Mouse (Mus musculus) cerebellum, adult 9-10 months (tissue): ENCODE measurements around the gene Tmem121.
"Not testable (repeated sequence)": the region's sequence is repeated elsewhere in the genome, so short reads cannot be mapped to it uniquely, and the experiment has no call there.

Experiments
- DNase-seq: peaks from one replicate; pipeline ENCODE4 v3.0.0; 2022

Tmem121 gene

DNA sequence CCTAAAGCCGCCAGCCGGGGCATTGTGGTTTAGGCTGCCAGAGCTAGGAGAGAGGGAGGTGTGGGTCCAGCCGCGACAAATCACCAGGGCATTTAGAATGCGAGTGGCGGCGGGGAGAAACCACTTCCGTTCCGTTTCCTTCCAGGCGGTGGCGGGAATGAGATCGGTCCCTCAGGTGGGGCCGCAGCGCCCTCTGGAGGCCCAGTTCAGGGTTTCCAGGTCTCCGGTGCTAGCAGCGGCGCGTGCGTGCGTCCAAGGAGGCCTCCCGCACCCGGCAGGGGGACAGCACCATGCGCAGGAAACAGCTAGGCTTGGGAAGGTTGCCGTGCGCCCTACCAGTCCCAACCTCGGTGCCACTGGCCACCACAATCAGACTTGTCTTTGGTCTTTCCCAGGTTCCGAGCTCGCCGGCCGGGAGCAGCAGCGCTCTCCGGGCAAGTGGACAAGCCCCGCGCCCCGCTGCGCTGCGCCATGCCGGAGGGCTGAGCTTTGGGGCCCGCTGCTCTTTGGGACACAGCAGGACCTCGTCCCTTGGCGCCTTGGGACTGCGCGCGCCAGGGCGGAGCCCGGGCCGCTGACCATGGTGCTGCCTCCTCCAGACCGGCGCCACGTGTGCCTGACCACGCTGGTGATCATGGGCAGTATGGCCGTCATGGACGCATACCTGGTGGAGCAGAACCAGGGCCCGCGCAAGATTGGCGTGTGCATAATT lies 2.0 kb downstream of the Tmem121 start:
- DNase-seq, result peak; percentile 92

DNA sequence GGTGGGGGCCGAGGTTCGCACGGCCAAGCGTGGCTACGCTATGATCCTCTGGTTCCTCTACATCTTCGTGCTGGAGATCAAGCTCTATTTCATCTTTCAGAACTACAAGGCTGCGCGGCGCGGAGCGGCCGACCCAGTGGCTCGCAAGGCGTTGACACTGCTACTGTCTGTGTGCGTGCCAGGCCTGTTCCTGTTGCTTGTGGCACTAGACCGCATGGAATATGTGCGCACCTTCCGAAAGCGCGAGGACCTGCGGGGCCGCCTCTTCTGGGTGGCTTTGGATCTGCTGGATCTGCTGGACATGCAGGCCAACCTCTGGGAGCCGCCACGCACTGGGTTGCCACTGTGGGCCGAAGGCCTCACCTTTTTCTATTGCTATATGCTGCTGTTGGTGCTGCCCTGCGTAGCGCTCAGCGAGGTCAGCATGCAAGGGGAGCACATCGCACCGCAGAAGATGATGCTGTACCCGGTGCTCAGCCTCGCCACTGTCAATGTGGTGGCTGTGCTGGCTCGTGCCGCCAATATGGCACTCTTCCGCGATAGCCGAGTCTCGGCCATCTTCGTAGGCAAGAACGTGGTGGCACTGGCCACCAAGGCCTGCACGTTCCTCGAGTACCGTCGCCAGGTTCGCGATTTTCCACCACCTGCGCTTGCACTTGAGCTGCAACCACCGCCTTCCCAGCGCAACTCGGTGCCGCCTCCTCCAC lies 2.8 kb downstream of the Tmem121 start:
- DNase-seq, result peak; percentile 58

DNA sequence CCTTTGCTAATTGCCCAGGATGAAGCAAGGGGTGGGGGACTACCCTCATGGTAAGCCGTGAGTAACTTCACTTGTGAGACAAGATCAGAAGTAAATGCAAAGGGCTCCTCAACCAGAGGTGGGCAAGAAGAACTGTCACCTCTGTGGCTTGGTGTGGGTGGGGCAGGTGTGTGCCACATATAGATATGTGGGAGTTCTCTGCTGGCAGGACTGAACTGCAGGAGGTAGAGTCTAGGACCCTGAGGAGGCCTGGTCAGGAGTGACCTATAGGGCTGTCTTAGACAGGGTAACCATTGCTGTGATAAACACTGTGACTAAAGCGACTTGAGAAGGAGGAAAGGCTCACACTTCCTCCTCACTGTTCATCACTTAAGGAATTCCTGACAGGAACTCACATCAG lies 7.7 kb downstream of the Tmem121 start:
- no peak for DNase-seq

DNA sequence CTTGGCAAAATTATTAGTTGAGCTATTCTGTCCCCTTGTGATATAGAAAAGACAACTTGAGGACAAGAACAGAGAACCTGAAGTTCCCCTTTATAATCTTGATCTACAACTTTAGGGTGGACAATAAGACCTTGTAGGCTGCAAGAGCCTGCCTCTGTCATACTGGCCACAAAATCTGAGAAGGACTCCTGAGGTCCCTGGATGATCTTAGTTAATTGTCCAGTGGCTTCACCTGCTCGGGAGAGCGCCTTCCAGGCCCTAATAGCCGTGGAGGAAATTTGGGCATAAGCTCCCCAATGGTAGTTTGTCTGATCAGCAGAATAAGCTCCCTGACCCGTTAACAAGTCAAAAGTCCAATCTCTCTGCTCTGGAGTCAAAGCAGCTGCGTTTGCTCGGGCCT lies 13.4 kb downstream of the Tmem121 start:
- DNase-seq, result not testable (repeated sequence)

DNA sequence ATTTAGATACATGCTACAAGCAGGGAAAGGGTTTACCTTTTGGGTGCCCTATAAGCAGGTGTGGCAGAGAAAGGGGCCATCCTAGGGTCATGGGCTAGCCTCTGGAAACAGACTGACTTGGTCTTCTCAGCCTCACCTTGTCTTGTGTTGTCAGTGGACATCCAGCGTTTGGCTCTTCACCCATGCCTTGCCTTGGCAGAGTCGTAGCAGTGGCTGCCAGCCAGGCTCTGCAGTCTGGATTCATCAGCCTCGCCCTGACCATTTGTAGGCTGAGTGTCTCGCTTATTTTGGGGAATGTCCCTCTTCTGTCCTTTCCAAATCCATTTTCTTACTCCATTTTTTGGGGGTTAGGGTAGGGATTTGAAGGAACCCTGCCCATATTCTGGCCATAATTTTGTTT lies 15.6 kb downstream of the Tmem121 start:
- DNase-seq, result no peak

DNA sequence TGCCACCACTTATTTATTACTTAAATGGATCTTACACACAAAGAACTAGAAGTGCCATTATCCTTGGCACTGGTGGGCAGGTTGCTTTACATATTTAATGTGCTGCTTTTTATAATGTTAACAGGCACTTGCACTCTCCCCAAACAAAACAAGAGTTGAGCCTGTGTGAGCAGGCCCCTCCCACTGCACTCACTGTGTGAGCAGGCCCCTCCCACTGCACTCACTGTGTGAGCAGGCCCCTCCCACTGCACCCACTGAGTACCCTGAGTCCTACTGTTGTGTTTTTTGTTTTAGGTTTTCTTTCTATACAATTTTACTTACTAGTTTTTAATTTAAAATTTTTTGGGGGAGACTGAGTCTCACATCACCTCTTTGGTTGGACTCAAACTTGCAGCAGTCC lies 16.3 kb downstream of the Tmem121 start:
- no peak for DNase-seq

DNA sequence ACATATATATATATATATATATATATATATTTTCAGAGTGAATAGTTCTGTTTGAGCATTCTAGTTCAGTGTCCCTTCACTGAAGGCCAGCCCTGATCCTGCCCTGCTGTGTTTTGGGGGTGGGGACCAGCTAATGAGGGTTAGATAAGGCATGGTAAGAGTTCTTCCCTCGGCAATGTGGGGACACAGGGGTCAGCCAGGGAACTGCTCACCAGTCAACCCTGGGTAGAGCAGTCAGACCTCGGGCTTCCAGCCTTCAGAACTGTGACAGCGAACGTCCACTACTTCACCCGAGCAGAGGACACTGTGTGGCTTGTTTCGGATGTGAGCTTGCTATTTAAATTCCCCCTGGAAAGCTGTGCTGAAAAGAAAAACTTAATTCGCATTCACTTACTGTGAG lies 17.8 kb downstream of the Tmem121 start:
- DNase-seq, result no peak

DNA sequence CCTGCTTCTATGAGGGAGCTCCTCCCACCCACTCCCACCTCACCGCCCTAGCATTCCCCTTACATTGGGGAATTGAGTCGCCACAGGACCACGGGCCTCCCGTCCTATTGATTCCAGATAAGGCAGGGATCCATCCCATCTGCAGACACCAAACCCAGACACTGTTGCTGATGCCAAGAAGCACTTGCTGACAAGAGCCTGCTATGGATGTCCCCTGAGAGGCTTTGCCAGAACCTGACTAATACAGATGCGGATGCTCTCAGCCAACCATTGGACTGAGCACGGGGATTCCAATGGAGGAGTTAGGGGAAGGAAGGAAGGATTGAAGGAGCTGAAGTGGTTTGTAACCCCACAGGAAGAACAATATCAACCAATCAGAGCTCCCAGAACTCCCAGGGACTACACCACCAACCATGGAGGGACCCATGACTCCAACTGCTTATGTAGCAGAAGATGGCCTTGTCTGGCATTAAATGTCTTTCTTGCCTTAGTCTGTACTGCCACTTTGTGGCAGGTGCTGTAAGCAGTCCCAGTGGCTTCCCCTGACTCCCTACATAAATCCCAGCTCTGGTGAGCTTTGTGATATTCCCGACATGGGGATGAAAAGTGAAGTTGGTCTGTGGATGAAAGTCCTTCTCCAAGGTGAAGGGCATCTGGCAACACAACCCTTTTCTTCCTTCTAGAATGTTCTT lies 19.7 kb downstream of the Tmem121 start:
- DNase-seq, result no peak

DNA sequence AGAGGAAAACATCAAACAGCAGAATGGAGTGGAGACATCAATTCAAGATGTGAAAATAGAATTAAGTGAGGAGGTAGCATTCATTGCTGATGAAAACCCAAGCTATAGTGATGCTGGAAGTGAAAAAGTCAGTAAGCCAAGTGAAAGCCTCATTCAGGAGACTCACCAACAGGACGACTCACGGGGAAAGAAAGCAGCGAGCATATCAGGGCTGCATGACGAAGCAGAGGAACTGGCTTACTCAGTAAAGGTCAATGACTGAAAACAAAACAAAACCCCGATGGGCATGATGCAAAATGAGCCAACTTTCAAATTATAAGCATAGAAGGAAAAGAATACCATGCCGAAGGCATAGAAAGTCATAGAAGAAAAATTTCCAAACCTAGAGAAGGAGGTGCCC lies 22.0 kb downstream of the Tmem121 start:
- DNase-seq, result no peak

DNA sequence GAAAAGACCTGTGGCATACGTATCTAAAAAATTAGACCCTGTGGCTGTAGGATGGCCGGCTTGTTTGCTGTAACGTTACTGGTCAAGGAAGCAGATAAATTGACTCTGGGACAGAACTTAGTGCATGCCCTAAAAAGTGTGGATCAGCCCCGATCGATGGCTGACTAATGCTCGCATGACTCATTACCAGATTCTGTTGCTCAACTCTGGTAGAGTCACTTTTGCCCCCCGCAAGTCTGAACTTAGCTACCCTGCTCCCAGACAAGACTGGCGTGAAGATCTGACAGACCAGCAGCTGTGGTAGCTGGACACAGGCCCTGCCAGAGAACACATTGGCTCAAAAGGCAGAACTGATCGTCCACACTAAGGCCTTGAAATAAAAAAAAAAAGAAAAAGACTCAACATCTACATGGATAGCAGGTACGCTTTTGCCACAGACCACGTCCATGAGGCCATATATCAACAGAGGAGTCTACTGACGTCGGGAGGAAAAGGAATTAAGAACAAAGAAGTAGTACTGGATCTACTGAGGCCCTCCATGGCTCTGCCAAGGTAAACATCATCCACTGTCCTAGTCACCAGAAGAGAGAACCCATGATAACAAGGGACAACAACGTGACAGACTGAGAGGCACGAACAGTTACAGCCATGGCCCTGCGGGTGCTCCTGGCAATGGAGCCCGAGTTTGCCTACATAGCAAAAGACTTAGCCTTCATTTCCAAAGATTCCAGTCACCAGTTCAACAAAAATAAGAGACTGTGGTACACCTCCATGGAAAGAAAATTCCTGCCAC lies 25.1 kb downstream of the Tmem121 start:
- no peak for DNase-seq

DNA sequence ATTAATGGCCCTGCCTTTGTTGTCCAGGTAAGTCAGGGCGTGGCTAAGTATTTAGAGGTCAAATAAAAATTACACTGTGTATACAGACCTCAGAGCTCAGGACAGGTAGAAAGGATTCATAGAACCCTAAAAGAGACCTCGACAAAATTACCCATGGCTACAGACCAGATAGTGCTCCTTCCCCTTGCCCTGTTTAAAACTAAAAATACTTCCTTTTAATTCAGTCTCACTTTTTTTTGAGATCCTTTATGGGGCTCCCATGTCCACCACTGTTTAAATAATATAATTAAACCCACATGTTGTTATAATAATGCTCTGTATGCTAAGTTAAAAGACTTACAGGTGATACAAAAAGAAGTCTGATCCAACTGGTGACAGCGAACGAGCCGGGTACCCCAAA lies 26.0 kb downstream of the Tmem121 start:
- DNase-seq, result no peak

DNA sequence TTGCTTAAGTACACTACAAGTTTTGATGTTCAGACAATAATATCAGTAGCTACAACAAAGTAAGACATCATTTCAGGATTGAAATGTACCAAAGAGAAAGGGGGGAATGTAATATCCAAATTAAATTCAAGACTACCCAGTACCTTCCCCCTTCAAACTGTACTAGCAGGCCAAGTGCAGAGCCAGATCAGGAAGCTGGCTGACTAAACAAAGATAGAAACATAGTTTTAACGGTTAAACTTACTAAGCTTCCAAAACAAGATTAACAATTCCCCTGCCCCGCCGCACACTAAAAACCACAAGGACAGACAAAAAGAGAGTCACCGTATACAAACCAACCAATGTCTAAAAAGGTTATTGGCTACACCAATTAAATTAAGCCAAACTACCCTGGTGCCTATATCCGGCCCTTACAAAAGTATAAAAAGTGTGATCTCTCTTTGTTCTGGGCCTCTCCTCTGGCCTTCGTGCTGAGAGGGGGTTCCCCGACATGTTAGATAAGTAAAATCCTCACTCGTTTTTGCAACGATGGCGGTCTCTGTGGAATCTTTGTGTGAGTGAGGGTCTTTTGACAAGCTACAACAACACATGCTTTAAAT lies 26.7 kb downstream of the Tmem121 start:
- no peak for DNase-seq

DNA sequence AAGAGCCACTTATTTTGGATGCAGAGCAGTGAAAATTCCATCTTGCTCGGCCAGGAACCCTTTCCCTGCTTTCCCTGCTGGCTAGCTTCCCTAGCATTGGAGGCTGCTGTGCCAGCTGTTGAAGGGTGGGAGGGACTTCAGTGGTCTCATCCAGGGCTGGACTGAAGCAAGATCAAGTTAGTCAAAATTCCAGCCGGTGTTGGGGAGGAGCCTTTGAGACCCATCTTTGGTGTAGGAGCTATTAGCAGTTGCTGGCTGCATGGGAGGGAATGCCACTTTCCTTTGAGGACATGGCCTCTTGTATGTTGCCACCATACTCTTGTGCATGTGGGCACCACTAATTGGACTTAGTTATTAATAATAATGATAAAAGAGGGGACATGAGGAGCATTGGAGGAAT lies 27.5 kb downstream of the Tmem121 start:
- DNase-seq, result no peak

DNA sequence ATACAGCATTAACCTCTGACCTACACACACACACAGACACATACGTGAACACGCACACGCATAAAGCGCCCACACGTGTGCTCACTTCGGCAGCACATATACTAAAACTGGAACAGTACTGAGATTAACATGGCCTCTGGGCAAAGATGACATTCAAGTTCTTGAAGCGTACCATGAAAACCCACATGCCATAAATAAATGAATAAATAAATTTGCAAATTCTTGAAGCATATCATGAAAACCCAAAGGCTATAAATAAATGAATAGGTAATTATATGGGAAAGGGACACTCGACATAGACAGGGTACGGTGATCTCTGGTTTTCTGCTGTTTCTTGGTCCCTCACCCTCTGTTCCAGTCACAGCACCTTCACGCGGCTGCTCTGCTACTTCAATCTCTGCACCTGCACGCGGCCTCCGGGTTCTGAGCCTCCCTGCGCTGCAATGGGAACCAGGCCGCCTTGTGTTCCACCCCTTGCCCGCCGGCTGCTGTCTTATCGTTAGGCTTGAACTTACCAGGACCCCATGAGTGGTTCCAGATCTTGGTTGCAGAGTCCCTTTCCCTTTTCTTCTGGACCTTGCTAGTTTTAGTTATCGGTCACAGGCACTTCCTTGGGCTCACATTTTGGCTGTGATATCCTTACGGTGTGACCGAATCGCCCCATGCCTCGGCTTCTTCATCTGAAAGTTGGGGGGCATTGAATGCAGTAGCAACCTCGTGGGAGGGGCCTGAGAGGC lies 28.5 kb downstream of the Tmem121 start:
- DNase-seq, result no peak

DNA sequence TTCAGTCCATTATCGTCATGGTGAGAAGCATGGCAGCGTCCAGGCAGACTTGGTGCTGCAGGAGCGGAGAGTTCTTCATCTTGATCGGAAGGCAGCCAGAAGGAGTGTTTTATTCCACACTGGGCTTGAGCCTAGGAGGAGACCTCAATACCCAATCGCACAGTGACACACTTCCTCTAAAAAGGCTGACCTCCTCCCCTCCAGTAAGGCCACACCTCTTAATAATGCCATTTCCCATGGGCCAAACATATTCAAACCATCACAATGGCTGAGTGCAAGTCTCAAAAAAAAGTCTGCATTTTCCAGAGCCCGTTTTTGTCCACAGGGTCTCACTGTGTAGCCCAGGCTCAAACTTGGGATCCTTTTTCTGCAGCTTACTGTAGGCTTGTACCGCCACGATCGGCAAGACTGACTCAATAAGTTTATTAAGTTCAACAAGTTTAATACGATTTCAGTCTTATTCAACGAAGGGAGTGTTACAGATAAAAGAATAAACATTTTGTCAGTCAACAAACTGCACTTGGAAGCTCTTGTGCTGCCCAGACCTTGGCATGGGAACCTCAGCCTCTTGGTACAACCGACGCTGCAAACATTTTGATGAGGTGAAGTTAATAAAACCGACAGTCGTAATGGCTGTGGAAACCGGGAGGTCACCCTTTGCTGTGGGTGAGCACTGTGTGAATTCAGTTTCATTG lies 29.4 kb downstream of the Tmem121 start:
- no peak for DNase-seq

DNA sequence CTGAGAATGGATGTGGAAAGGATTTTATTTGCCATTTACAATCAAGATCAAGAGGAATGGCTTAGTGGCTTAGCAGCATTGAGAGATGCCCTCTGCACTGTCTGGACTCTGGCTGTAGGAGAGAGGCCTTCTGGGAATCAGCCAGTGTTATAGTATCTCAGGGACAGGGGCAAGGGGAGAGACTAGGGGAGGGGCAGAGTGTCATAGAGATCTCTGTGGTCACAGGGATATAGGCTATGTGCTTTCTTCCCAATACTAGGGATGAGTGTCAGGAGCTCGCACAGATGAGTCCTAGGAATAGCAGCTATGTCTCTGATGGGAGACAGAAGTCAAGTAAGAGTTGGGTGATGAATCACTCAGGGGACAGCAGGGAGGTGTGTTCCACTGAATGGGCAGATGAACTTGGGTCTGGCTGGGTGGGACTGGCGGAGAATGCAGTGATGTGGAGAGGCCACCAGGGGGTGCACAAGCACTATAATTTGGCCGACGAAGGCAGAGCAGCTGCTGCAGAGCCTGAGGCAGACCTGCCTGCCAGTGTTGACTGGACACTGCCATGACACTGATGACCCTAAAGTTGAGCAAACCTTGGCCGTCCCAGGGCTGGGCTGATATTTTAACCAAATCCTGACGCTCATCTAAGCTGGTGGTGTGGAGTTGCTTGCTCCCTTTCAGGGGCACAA lies 30.1 kb downstream of the Tmem121 start:
- peak; percentile 46 for DNase-seq

DNA sequence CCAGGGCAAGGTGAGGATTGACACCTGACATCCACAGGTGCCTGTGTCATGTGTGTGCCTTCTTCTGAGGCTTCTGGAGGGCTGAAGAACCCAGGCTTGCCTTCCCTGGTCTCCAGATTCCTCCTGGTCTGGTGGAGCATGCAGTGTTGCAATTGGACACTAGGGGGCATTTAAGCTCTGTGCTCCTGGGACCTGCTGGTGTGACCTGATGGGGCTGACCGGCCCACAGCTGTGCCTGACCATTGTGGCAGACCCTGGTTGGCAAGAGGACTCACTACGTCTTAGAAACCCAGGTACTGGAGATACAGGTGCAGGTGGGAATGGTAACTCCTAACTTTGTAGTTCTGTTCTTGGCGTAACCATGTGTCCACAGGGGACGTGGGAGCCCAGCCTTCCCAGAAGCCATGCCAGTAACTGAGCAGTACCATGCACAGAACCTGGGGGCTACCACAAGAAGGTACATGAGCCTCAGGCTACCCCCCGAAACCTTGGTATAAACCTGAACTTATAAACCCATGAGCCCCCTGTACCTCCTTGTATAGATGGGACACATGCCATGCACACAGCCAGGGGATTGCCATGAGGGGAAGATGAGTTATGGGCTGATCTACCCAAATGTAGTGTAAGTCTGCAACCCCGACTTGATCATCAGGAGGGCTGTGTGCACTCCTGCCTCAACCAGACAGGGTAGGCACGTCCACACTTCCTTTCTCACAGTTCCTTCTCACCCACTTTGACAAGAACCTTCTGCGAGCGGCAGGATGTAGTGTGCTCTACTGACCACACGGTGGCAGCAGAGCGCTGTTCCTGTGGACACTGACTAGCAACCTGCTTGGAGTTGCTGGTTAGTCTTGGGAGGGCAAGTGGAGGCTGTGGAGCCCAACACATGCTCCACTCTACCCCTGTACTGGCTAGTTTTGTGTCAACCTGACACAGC lies 31.8 kb downstream of the Tmem121 start:
- peak; percentile 54 for DNase-seq

DNA sequence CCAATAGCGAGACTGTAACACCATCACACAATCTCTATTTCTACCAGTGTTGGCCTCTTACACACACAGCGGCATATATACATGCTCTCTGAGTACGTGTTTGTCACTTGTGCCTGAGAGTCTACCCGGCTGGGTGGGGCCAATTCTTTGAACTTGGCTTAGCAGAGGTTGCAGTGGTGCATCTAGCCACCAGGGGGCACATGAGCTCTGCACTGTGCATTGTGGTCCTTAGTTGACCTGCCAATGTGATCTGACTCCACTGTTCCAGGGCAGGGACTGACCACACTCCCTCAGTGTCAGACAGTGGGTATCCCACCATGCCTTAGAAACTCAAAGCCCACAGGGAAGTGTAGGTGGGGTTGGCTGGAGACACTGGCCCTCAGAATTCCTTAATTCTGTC lies 34.1 kb downstream of the Tmem121 start:
- DNase-seq, result no peak

DNA sequence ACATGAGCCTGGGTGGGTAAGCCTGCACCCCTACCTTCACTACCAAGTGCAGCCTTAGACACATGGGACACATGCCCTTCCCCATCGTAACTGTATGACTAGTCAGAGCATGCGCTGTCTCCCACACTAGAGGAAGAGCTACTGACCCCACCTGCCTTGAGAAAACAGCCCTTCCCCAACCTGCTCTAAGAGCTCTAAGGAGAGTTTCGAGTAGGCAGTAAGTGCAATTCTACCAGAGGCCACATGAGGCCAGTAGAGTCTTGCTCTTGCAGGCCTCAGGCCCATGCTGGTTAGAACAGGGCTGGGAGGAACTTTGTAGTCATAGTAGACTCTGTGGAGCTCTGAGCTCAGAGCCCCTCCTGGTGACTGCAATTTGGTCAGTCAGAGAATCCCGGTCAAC lies 34.7 kb downstream of the Tmem121 start:
- peak; percentile 37 for DNase-seq

DNA sequence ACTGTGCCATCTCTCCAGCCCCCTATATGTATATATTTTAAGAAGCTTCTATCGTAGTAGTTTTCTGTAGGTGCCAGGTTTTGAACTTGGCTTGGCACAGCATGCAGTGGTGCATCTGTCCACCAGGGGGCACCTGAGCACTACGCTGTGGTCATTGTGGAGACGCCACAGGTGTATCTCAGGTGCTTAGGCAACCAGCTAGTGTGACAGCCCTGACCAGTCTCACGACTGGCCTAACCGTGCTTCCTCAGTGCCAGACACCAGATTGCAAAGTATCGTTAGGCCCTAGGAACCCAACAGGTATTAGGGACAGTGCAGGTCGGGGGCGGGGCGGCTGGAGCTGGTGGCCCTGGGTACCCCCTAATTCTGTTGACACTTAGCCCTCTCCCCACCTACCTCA lies 35.6 kb downstream of the Tmem121 start:
- DNase-seq, result no peak
